Mouse (Mus musculus): ENCODE measurements at regions not wholly inside any gene's neighbourhood (a gene's known extent, or its start where the extent isn't known, plus 50 kb on each side); places are given as distances from the start of the nearest gene placed in this dataset.

DNA sequence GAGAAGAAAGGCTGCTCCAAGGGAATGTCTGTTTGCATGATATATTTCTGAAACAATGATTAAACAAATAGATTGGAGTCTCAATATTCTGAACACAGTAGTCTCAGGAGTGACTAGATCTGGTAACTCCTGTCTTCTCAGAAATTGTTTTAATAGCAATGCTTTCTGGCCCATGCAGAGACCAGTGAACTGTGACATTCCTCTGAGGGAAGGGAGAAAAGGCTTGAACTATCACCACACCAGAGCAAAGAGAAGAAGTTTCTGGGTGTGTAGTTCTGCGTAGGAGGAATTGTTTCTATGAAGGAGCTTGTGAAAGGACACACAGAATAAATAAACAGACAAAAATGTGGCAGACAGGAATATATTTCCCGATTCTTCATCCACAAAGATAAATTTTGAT, 277.1 kb downstream of the Osr1 start:
- CTCF ChIA-PET, result interaction anchor here (0.7 kb wide), 1 partner anchor 1195 kb away, joined by 3 read pairs; no protein-coding TSS in a partner anchor

DNA sequence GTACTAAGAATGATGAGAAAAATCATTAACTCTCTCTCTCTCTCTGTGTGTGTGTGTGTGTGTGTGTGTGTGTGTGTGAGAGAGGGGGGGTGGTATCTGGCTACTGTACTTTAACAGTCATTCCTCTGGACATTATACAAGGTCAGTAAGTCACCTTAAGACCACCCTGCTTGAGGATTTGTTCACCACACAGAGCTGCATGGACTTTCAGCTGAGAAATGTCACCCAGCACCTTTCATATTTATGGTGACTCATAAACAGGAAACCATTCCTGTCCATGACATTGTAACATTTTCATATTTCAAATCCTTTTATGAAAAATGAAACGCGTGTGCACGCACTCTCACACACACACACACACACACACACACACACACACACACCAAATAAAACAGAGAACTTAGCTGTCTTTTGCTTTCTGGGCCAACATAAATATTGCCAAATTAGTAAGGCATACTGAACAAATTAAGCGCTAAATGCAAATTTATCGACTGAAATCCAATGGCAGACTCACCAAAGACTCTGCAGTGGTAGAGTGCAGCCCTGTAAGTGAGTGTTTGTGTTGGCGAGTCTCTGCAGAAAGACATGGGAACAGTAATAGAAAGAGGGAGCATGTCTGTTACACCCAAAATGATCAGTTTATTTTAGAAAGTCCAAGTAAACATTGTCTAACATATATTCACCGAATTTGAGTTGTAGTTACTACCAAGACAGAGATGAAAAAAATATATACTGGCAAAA, 277.7 kb downstream of the Osr1 start:
- CTCF ChIA-PET, result interaction anchor here (0.7 kb wide), 1 partner anchor 1194 kb away, joined by 3 read pairs; no protein-coding TSS in a partner anchor

DNA sequence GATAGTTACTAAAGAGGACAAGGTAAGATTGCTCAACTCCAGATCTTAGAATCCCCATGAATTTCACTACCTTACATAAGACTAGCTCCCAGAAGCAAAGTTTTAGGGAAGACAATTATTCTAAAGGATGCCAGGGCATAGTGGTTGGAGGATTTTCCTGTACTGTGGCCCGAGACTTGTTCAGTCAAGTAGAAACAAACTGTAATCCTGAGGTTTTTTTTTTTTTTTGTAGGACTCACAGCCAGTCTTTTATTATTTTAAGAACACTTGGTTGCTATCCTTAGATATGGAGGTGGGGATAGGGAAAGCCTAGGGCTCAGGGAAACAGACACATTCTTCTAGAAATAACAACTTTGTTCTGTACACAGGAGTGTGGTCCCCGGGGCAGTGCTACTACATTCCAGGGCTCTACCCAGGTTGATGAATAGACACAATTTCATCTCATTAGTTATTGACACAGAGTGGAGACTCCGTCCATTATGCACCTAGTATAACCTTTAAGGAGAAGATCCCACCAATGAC, 285.6 kb downstream of the Osr1 start:
- CTCF ChIA-PET, result no interaction called here

DNA sequence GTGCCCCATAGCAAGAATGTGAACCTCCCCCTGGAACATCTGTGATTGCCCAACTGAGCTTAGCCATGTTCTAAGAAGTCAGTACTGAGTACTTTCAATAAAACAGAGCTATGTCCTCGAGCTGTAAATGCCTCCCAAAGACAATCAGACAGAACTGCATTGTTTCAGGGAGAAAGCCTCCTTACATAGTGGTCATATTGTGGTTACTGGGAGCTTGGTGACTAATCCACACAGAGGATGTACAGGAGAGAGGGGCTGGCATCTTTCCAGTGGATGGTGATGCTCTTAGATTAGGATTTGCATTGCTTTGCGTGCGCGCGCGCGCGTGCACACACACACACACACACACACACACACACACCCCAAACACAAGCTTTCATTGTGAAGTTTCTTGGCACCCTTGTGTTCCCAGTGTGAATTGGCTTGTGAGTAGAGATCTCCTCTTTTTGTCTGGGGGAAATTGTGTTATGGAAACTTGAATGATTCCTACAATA, 286.3 kb downstream of the Osr1 start:
- CTCF ChIA-PET, result no interaction called here

DNA sequence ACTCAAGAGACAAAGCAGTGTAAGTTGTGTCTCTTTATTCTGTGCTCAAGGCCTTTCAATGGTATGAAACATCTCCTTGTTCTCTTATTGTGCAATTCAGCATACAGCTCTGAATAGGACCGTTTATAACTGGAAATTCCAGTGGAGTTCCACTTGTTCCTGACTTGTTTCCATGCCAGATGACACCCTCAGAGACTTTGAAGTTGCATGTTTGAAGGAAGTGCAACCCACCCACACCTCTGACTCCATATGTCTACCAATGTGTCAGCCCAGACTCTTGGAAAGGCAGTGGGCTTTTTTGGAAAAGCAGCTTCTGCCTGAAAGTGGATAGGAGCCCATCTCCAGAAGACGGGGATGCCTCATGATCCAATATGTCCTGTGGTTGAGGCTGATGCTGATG, 288.1 kb downstream of the Osr1 start:
- CTCF ChIA-PET, result no interaction called here

DNA sequence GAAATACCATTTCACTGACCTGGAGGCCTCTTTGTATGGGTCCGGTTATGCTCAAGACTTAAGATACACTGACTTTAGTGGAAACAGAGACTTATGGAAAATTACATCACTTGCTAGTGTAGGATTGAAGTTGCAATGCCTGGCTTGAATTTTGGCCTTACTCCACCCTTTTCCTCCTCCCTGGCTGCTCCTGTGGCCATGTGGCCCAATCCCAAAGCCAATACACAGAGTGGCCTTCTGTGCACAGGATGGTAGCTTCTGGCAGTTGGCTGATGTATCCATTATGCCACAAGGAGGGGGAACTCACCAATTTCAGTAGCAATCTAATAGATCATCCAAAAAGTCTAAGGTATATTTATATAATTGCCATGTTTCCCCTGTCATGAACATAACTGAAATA, 292.4 kb downstream of the Osr1 start:
- CTCF ChIA-PET, result no interaction called here

DNA sequence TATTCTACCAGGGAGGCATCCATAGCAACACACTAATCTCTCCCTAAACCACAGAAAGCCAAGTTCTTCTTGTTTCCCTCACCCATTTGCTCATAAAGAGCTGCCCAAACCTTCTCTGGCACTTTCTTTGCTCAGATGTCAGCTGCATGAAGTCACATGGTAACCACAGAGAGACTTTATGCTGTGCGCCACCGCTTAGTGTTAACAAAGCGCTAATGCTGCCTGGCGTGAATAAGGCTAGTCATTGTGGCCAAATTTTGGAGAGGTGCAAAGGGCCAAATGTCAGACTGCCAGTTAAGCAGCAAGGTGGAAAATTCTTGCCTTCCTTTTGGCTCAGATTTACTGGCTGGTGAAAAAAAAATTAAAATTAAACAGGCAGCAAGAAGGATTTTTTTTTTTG, 302.3 kb downstream of the Osr1 start:
- CTCF ChIA-PET, result no interaction called here

DNA sequence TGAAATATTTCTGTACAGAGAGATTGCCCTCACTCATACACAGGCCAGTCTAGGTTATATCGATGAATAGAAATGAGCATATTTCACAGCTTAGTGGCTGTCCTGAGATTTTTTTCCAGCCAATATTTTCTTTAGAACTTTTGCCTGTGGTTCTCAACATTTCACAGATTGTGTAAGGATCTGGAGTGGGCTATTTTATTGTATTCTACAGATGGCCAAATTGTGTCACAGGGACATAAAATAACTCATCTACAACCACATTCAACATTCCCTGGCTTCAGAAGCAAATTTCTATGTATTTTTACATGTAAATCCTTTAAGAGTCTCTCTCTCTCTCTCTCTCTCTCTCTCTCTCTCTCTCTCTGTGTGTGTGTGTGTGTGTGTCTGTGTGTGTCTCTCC, 303.3 kb downstream of the Osr1 start:
- CTCF ChIA-PET, result no interaction called here

DNA sequence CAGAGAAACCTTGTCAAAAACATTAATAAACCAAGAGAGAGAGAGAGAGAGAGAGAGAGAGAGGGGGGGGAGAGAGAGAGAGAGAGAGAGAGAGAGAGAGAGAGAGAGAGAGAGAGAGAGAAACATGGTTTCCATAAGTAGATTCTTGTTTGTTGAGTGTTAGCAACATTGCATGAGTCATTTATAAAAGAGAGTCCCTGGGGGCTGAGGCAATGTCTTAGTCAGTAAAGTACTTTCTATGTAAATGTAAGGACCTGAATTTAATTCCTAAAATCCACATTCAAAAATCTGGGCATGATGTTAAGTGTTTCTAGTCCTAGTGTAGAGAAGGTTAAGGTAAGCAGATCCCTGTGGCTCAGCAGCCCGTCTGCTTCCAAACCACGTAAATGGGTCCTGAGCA, 304.9 kb downstream of the Osr1 start:
- CTCF ChIA-PET, result no interaction called here

DNA sequence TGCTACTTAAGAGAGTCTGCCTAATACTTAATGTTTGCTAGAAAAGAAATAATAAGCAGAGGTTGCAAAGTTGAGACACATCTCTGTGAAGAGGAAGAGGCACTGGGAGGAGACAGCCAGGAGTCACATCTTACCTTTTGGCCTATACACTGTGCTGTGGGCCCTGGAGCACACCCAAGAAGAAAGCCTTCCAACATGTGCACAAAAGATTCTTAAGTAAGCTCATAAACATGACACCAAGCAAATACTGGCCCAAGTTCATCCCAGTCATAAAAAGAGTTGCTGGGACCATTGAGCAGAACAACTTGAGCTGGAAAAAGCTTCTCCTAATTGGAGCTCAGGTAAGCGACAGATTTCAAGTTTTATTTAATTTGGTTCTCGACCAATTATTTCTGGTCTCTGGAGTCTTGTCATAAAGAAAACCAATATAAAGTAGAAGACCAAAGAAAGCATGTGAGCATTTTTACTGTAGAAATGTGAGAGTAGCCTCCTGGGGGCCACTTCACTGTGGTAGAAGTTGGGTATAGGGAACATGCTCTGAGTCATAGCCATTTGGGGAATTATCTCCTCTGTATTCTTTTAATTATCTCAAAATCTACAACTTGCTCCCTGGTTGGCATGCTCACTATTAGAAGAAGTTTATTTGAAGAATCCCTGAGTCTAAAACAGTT, 312.2 kb downstream of the Osr1 start:
- CTCF ChIA-PET, result no interaction called here

DNA sequence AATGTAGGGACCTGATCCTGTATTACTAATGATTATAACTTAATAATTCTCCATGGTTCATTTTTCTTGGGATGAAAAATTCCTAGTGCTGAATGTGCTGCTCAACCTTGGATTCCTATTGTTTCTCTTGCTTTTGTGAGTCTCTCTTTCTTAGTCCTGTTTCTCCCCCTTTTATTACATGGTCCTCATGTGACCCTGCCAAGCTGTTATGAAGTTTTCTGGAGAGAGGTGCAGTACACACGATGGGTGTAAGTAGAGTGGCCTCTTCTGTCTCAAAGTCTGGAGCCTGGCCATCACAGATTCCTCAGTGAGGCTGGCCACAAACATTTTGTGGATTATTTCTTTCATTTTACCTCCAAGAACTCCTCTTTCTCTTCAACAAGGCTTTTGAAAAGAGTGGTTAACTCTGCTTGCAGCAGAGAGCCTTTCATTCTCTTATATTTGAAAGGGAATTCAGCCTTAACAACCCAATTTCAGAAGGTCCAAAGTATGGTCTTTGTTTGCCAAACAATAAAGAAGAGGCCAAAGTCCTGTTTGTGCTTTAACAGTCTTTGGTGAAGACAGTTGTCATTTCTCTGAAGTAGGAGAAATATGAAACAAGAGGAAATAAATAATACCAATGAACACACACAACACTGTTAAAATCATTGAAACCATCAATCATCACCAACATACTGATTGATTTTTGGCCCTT, 313.3 kb downstream of the Osr1 start:
- CTCF ChIA-PET, result no interaction called here

DNA sequence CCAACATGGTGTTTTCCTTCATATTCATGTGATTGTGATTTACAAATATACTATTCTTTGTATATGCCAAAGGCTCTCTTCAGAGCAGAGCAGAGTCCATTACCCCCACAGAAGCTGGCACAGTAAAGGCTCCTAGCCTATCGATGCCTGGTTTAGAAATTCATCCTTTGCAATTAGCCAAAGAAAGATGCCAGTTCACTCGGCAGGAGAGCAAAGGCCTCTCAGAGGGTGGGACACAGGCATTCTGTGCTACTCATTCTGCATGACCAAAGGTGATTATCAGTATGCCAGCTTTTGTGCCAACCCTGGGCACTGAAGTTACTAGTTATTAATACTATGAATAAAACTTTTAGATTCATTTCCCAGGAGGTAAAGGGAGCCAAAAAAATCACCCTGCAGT, 324.6 kb downstream of the Osr1 start:
- CTCF ChIA-PET, result no interaction called here

DNA sequence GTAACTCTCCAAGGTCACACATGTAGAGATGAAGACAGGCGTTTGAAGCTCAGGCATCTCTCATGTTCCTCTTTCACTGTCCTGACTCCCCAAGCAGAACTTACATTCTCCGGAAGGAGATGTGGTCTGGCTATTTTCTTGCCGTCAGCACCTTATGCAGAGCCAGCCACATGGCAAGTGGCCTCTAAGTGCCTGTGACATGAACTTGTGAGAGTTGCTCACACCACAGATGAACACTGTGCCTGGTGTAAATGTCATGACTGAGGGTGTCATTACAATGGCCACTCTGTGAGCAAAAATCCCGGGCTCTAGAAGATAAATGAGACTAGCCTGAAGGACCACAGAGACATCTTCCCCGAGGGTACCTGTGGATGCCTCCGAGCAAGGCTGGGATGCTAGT, 328.1 kb downstream of the Osr1 start:
- CTCF ChIA-PET, result interaction anchor here (0.9 kb wide), 1 partner anchor 20 kb away, joined by 3 read pairs; no protein-coding TSS in a partner anchor

DNA sequence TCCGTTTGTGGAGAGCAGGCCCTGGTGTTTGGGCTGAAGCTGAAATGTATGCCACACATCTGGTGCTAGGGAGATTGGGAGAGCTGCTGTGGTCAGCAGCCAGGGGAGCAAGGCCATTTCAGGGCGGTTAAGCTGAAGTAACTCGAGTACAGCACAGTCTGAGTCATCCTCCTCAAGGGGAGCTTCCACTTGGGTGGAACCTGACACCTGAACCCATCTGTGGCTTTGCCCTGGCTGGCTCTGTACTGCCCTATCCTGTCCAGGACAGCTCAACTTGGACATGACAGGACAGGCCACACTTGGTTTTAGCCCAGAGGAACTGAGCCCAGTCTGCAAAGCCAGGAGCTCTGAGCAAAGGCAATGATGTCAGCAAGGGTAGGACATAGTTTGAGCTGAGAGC, 328.5 kb downstream of the Osr1 start:
- CTCF ChIA-PET, result interaction anchor here (0.9 kb wide), 1 partner anchor 20 kb away, joined by 3 read pairs; no protein-coding TSS in a partner anchor

DNA sequence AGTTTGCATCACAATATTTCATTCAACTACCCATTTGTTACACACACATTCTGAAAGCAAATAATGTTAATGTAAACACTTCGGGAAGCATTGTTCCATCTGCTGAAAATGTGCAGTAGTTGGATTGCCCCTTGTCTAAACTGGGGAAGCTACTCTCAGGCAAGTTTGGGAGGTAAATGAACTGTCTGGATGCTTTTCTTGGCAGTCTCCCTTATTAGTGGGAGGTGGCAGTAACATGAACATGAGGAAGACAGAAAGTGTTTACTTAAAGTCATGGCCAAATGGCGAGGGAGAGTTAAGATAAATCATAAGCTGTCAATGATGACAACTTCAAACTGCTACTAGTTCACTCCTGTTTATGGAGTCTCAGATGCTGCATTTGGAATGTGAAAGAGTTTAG, 332.0 kb downstream of the Osr1 start:
- CTCF ChIA-PET, result no interaction called here

DNA sequence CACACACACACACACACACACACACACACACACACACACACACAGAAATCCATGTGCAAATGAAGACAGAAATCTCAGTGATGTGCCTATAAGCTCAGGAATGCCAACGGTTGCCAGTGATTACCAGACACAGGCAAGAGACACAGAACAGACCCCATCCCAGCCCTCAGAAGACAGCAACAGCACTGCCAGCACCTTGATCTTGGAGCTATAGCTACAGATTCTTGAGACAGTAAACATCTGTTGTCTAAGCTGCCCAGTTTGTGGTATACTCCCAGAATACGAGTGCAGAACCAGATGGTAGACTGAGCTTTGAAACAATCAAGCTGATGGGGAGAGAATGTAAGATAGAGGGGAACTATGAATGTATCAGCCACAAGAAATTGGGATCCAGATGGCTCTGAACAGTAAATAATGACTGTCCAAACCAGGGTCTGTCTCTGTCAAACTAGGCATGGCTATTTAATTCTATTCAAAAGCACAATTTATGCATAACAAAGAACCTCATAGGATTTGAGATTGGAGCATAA, 333.9 kb downstream of the Osr1 start:
- CTCF ChIA-PET, result no interaction called here

DNA sequence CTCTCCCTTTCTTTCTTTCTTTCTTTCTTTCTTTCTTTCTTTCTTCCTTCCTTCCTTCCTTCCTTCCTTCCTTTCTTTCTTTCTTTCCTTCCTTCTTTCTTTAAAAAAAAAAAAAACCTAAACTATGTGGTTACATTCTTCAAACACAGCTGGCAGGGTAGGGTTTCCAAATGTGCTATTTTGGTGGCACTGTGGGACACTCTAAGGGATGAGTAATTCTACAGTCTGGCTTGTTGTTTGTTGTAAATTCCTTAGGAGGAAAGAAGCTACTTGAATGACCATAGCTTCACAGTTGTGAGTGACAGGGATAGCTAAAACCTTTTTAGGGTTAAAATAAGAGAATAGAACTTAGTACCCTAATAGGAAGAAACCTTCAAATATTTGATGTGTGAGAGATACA, 342.4 kb downstream of the Osr1 start:
- CTCF ChIA-PET, result no interaction called here

DNA sequence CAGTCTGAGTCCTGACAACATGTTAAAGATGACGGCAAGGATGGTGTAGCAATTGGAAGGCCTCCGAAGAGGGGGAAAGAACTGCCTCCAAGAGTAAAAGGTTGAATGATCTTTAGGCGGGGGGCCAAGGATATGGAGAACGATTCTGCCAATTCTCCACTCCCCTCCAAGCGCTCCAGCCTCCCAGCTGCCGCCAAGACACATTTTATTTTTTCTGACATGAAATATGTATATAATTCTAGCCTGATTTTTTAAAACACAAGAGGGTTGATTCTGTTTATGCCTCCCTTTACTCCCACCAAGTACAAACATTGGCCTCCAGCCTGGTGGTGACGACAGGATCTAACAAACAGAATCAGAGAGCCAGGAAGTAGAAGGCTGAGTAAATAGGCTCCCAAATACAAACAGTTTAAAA, 345.8 kb downstream of the Osr1 start:
- CTCF ChIA-PET, result no interaction called here

DNA sequence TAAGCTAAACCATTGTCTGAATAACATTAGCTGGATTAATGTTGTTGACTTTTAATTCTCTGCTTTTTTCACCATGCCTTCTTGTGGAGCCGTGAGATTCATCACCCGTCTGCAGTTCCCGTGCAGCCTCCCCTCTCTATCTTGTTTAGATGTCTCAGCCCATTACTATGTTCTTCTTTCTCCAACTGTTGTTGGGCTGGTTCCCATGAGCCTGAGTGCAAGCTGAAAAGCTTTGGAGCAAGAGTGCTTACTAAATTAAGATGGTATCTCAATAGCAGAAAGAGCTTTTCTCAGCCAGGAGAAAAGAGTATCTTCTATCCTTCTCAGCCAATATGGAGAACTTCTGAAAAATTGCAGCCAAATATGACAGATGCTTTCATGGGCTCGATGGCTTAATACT, 348.1 kb downstream of the Osr1 start:
- CTCF ChIA-PET, result interaction anchor here (1.1 kb wide), 1 partner anchor 20 kb away, joined by 3 read pairs; no protein-coding TSS in a partner anchor

DNA sequence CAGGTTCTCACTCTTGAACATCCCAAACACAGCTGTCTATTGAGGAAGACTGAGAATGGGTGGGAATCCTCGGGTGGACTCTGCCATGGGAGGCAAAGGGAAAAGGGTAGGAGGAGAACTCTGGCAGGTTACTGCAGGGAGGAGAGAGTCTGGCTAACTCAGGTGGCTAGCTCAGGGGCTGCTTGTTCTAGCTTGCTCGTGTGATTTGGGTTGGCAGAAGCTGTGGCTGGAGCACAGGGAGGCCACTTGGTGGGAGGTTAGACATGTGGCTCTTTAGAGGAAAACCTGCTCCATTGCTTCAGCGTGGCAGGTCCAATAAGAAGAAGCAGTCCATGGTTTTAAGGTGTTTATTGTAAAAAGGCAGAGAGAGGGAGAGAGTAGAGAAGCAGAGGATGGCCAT, 349.1 kb downstream of the Osr1 start:
- CTCF ChIA-PET, result no interaction called here

DNA sequence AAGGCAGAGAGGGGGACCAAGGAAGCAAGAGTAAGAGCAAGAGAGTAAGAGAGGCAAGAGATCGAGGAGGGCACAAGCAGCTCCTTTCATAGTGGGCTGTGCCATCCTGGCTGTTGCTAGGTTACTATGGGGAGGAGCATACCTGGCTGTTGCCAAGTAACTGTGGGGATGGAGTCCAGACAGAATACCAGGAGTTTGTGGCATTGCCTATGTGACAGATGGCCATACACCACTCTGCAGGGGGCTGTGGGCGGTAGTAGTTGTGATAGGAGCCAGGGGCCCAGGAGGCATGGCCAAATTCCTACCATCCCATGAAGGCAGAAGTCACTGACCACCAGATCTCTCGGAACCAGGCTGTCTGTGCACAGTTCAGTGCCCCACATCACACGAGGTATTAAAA, 349.5 kb downstream of the Osr1 start:
- CTCF ChIA-PET, result no interaction called here

DNA sequence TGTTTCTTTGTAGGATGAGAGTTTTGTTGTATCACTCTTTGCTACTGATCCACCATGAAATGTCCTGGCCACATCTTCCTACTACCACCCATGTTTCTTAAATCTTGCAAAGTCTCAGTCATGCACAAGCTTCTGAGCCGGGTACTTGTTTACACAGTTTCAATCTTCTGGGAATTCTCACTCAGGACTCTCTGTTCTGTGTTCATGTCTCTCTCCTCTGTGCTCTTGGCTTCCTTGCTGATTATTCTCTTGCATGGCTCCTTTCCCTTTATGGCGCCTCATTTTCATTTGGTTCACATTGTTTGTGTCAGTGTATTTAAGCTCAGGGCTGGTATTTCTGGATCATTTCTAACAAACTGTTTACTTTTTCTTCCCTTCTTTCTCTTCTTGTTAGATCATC, 350.5 kb downstream of the Osr1 start:
- CTCF ChIA-PET, result no interaction called here
